Mouse (Mus musculus): Measurements from ENCODE around the gene Taf1c.
A peak's percentile ranks its signal among the peaks of the same experiment; 100 is the strongest.

Gene Taf1c

GRCm38 (mm10) chr8:119572411-119572810 is 32.6 kb downstream of the Taf1c start:
- DNase-seq (ENCODE audit: low spot score), result no peak

GRCm38 (mm10) chr8:119571135-119571534 is 33.9 kb downstream of the Taf1c start:
- DNase-seq (ENCODE audit: low spot score), result no peak

DNA sequence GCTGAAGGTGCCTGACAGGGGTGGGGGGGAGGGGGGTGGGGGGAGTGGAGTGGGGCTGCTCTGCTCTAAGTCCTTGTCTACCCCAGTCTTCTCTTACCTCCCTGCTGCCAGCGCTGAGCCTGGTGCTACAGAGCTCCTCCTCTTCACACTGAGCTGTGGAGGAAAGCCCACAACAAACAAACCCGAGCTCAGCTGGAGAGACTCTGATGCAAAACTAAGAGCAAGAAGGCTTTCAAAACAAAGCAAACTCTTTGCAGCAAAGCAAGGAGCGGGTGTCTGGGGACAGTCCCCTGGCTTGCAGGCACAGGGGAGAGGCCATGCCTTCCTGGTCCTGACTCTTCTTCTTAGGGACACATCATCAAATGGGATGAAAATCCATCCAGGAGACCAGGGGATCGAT is 35.1 kb downstream of the Taf1c start:
- no peak for DNase-seq (ENCODE audit: low spot score)

- DNase-seq (ENCODE audit: low spot score), result no peak
Measured at GRCm38 (mm10) chr8:119568951-119569350, 36.1 kb downstream of the Taf1c start.

- no peak for DNase-seq (ENCODE audit: low spot score)
Measured at GRCm38 (mm10) chr8:119568251-119568650, 36.8 kb downstream of the Taf1c start.

DNA sequence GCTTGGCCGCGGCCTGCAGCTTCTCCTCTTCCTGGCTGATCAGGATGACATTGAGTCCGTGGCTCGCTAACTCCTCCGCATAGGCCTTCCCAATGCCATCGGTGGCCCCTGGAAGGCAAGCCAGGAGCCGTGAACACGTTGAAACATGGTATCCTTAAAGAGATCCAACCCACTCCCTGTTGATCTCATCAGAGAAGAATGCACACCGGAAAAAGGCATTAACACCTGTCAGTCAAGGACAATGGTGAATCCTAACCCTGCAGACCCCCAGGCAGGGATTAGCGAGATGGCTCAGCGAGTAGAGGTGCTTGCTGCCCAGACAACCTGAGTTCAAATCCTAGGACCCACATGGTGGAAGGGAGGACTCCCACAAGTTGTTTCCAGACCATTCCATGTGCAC is 38.7 kb downstream of the Taf1c start:
- no peak for DNase-seq (ENCODE audit: low spot score)

DNA sequence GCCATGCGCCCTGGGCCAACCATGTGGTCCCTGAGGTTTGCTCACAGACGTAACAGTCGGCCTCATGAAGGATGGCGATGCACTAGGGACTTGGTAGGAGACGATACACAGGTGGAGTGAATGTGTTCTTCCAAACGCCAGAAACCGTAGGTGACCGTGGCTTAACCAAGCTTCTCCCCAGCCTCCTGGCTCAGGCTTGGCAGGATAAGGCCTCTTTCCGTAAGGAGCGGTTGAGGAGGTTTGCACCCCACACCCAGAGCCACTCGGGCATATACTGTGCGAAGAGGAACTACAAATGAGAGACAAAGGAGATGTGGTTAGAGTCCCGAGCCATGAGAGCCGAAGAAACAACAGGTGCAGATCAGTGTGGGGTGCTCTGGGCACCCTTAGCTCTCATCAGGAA is 41.2 kb downstream of the Taf1c start:
- no peak for DNase-seq (ENCODE audit: low spot score)

DNA sequence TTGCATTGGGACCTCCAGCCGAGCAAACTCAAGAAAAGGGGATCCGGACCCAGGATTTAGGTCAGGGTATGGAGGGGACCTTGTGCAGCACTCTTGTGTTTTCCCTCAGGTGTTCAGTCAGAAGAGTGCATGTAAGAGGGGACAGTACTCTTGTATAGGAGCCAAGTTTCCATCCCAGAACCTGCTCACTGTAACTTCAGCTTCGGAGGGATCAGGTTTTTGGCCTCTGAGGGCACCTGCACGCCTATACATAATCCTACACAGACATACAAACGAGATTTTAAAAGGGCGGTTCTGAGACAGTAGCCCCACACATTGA is 45.7 kb downstream of the Taf1c start:
- DNase-seq (ENCODE audit: low spot score), result no peak

DNA sequence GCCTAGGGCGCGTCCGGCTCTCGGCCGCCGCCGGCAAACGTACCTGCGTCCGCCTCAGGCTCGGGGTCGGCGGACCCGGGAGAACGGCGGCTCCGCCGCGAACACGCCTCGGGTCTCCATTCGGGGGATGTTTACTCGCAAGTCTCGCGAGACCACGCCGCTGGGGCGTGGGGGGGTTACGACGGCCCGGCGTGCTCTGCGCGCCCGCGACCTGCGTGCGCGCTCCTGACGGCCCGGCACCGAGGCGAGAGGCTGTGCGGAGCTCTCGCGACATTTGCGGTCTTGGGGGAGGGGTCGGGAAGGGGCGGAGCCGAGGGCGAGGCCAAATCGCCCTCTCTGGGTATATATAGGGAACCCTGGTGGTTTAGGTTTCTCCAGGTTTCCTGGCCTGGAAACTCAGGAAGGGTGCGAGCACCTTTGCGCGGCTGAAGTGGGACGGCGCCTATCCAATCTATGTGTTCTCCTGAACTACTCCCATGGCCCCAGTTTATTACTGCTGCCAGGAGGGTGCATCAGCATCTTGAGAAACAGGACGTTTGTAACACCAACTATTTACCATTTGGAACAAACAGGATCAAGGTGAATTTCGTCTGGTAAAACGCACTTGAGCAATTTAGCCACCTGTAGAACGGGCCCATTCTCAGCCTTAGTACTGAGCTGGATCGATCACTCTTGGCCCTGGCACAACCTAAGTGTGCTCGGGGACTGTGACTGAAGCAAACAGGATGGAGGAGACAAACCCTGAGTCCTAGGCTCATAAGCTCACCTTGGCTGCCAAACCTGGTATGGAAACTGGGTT is 46.2 kb downstream of the Taf1c start, which contains the start of gene Mbtps1:
Mbtps1 (minus strand) TSS at position 133 of the 799 bp plus-strand sequence.
- DNase-seq (ENCODE audit: low spot score), result peak; percentile 99

DNA sequence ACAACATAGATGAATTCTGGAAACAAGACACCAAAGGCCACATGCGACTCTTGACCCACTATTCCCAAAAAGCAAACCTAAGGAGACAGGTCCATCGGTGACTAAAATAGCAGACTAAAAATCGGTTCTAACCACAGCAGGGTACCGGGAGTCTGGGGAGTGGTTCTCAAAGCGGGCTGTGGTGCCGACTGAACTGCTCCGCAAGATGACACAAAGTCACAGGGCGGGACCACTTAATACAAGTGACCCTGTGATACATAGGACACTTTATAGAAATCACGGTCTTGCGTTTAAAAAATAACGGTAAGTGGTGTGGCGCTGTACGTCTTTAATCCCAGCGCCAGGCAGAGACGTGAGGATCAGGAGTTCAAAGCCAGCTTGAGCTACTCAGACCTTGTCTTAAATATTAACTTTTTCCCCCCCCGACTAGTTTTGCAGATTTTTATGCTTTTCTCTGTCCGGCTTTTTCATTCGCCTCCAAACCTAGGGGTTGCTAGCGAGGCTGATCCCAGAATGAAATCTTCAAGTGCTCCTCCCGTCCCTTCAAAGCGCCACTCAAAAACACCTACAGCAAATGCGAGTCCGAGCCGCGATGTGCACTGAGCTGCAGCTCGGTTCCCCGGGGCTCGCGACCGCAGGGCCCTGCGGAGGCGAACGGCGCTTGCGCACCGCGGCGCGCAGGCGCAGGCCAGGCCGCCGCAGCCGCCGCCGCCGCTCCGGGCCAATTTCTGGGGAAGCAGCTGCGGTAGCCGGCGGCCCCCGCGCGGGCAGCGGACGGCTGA is 47.0 kb downstream of the Taf1c start:
- DNase-seq (ENCODE audit: low spot score), result no peak

GRCm38 (mm10) chr8:119557132-119557531 is 47.9 kb downstream of the Taf1c start:
- no peak for DNase-seq (ENCODE audit: low spot score)

DNA sequence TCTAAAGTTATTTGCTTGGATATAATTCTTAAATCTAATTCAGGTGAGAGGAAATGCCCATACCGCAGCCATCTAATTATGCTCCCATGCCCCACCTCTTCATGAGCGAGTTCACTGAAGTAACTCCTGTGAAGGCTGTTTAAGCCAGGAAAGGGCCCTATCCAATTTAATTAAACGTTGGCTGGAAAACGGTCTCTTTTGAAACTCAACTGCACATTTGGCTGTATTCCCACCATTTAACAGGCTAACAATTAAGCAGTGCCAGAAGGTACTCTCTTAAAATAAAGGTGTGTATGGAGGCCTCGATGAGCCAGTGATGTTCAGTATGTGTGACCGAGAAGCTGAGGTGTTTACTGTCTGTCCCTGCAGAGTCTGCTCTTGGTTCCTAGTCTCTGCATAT is 49.2 kb downstream of the Taf1c start:
- DNase-seq (ENCODE audit: low spot score), result no peak

DNA sequence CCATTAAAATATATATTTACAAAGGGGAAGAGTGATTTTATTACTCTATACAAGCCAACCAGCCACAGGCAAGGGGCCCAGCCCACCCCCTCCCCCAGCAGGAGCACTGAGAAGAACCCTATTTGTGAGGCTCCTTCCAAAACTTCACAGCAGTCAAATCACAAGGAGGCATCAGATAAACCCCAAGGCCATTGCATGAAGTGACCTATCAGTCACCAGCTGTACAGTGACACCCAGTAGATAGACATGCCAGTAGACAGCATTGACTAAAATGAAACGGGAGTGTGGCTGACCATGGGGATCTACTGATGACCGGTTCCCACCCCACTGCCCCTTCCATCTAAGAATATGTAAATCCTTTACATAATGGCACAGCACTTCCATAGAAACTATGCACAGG is 52.1 kb downstream of the Taf1c start:
- no peak for DNase-seq (ENCODE audit: low spot score)

- DNase-seq (ENCODE audit: low spot score), result no peak
Measured at GRCm38 (mm10) chr8:119548560-119549113, 56.4 kb downstream of the Taf1c start.
